Mouse (Mus musculus): ENCODE measurements around the gene Sall1. TPM values are rescaled to one million over a fixed set of nuclear protein-coding genes. Genes with fewer than 3 reads are reported as not detected.

The Sall1 gene
- polyA plus RNA-seq, 1 experiment, result 0.68 TPM

GRCm38 (mm10) chr8:88991780-88992509, 52.0 kb downstream of the Sall1 start:
- no peak for DNase-seq (ENCODE audit: low read depth)

GRCm38 (mm10) chr8:88991176-88991575, 52.8 kb downstream of the Sall1 start:
- no peak for DNase-seq (ENCODE audit: low read depth)

GRCm38 (mm10) chr8:88989002-88989401, 55.0 kb downstream of the Sall1 start:
- DNase-seq (ENCODE audit: low read depth), result no peak

- DNase-seq (ENCODE audit: low read depth), result no peak
These were observed 60.5 kb downstream of the Sall1 start for GRCm38 (mm10) chr8:88983468-88983867.

Measured in gonadal fat pad, adult 2 months (tissue).